Mouse (Mus musculus) liver, postnatal 0 days (tissue): ENCODE measurements at regions not wholly inside any gene's neighbourhood (a gene's known extent, or its start where the extent isn't known, plus 50 kb on each side); places are given as distances from the start of the nearest gene placed in this dataset.

Experiments
- CTCF ChIP-seq: sonication (generic); IDR thresholded peaks from 2 replicates; pipeline ENCODE4 v1.5.1; 2016; ENCODE audit warnings: antibody characterized with exemption, low read depth
- EP300 ChIP-seq: IDR thresholded peaks from 2 replicates; pipeline ENCODE4 v1.6.1; 2016; ENCODE audit warnings: antibody characterized with exemption, low read depth, mild to moderate bottlenecking

DNA sequence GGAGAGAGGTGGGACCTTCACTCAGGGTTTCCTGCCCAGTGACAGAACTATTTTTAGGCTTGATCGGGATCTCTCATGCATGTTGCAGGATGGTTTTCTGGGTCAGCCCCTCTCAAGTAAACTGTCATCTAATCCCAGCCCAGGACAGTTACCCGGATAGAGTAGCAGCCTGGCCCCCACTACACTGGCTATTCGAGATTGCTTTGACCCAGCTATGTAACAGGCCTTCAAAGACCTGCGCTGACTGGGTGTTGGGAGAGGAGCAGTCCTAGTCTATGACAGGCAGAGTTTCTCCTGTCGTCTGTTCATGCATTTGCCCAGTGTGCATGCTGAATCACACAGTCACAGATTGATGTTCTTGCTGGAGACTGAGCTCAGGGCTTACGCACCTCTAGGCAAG is 86.2 kb upstream of the Epcam start:
- no peak for TF ChIP-seq CTCF
- TF ChIP-seq EP300: no peak
